Mouse (Mus musculus) neural tube, embryonic 12.5 days (tissue): ENCODE data around the gene Camkmt. TPM values are rescaled to one million over a fixed set of nuclear protein-coding genes. Genes with fewer than 3 reads are reported as not detected.

Experiments
- ATAC-seq: fragments of 200-750 bp; cut with Nextera tagmentation; 2 replicates; pipeline ENCODE4 v1.8.0; 2017; ENCODE audit warnings: low read depth, mild to moderate bottlenecking, moderate TSS enrichment, moderate library complexity; ENCODE audit not compliant: low FRiP score
- H3K27ac ChIP-seq: fragments of 300-500 bp; sonication (generic); 2 replicates; pipeline ENCODE4 v1.5.1; 2016
- H3K27me3 ChIP-seq: fragments of 300-500 bp; sonication (generic); replicated peaks from 2 replicates; pipeline ENCODE4 v1.6.1; 2016; ENCODE audit warnings: mild to moderate bottlenecking
- H3K36me3 ChIP-seq: fragments of 300-500 bp; sonication (generic); 2 replicates; pipeline ENCODE4 v1.6.1; 2016; ENCODE audit warnings: mild to moderate bottlenecking
- H3K4me1 ChIP-seq: fragments of 300-500 bp; sonication (generic); 2 replicates; pipeline ENCODE4 v1.6.1; 2016
- H3K4me2 ChIP-seq: fragments of 300-500 bp; sonication (generic); replicated peaks from 2 replicates; pipeline ENCODE4 v1.6.1; 2016; ENCODE audit warnings: mild to moderate bottlenecking
- H3K4me3 ChIP-seq: fragments of 300-500 bp; sonication (generic); 2 replicates; pipeline ENCODE4 v1.5.1; 2016
- H3K9ac ChIP-seq: fragments of 300-500 bp; sonication (generic); 2 replicates; pipeline ENCODE4 v1.6.1; 2016; ENCODE audit warnings: mild to moderate bottlenecking
- H3K9me3 ChIP-seq: fragments of 300-500 bp; sonication (generic); 2 replicates; pipeline ENCODE4 v1.6.1; 2016; ENCODE audit warnings: mild to moderate bottlenecking
- WGBS: fragments of 180-500 bp; shearing (Covaris S2); methylation state at CpG from one replicate; pipeline ENCODE4 v1.1.7; 2016; 5-methylcytosine and 5-hydroxymethylcytosine counted together
- polyA plus RNA-seq: library from polyadenylated mRNA; unstranded; fragments of >200 nt; fragmentation: Nextera tagmentation; extraction: Ambion mirVana; gene quantifications from 2 replicates; pipeline ENCODE4 v1.2.1, GENCODE M21; 2016

Gene Camkmt
- polyA plus RNA-seq, 1 experiment from 2014 or later, result 14.7 TPM

DNA sequence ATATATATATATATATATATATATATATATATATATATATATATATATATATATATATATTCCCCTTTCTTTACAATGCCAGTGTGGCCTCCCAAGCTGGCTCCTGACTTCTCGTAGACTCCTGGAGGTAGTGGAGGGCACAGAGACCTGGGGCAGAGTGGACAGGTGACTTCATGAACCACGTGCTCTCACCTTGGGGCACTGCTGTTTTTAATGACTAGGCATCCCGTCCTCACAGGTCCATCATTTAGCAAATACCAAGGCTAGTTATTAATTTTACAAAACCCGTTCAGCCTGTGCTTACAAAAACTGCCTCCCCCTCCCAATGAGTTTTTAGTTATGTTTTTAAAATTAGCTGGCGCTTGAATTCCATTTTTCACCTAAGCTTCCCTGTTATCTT, 394.2 kb downstream of the Camkmt start:
- ATAC-seq, result no peak
- H3K9ac ChIP-seq, result no peak overlapping the region

DNA sequence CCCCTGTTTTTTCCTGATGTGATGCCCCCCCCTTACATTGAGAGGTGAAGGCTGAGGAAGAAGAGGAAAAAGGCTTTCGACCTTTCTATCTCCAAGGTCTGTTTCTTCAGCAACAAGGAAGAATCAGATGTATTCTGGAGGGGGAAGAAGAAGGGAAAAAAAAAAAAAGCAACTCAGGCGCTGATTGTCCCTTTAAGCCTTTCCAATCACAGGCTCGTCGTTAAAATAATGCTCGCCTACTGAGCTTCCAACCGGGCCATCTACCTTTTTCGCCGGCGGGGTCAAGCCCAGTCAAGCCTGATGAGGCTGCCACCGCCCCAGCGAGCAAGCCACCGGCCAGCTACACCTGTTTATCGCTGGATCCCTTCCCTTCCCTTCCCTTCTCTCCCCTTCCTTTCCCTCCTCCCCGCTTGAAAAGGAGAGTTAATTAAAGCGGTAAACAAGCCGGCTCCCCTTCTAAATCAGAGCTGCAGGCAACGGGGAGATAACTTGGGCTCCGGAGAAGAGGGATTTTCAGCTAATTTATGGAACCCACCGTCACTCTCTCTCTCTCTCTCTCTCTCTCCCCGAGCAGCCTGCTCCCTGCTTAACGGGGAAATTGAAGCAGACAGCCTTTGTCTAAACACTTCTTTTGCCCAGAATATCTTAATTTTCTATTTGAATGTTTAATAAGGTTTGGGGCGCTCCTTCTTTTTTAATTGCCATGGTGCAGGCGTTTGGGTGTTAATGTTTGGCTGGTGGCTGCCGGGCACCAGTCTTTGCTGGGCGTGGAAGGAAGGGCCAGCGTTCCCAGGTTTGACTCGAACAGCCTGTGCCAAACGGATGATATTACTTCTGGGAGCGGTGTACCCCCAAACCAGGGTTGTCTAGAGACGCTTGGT, 395.0 kb downstream of the Camkmt start:
- no peak overlapping the region for H3K4me2 ChIP-seq
- no peaks in the 10 kb centered on the region for H3K36me3 ChIP-seq
- no peak for ATAC-seq
- peaks cover 6% of the 10 kb centered on the region for H3K4me1 ChIP-seq
- no peaks in the 10 kb centered on the region for H3K9me3 ChIP-seq
- WGBS, result 1% methylated on average over 30 of the region's 30 CpGs
- H3K27me3 ChIP-seq, result peaks cover 98% of the 10 kb centered on the region
- H3K27ac ChIP-seq, result no peak overlapping the region
- H3K9ac ChIP-seq, result no peak overlapping the region
- H3K4me3 ChIP-seq, result no peak overlapping the region

More for the DNA sequence above, 394.2 kb downstream of the Camkmt start:
- WGBS, result 28% methylated on average over 5 of the region's 5 CpGs
- Histone ChIP-seq H3K4me2 (no peak overlapping the region), H3K9me3 (no peaks in the 10 kb centered on the region), H3K27ac (no peak overlapping the region), H3K27me3 (peaks cover 97% of the 10 kb centered on the region), H3K4me3 (no peak overlapping the region), H3K4me1 (peaks cover 6% of the 10 kb centered on the region), H3K36me3 (no peaks in the 10 kb centered on the region)

DNA sequence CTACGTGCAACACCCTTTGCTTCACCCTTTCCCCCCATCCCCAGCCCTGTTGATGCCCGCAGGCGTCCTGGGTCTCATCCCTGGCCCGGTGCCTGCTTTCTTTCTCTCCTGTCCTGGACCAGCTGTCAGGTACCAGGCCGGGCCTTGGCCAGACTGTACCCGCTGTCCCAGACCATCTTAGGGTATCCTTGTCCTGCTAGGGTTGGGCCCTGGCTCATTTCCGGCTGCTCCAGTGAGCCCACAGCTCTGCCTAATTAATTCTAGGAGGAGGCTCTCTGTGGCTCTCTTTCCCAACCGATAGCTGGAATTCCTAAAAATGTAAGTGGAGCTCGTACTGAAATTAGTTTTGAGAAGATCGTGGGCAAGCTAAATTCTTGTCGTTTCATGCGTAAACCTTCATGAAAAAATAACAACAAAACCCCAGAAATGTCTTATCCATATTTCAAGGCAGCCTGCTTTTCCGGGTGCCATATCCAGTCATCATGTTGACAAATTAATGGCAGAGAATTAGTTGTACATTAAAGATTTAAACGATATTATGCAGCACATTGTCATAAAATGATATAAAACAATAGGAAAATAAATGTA, 395.7 kb downstream of the Camkmt start:
- Histone ChIP-seq H3K4me2 (peak overlapping the region; percentile 43; the same call in 1 of the 2 replicates), H3K9ac (no peak overlapping the region), H3K36me3 (no peaks in the 10 kb centered on the region), H3K27me3 (peaks cover 98% of the 10 kb centered on the region), H3K9me3 (no peaks in the 10 kb centered on the region), H3K4me1 (peaks cover 6% of the 10 kb centered on the region), H3K4me3 (no peak overlapping the region; the same call in 1 of the 2 replicates), H3K27ac (no peak overlapping the region)
- WGBS, result under 1% methylated on average over 14 of the region's 14 CpGs
- ATAC-seq, result no peak

DNA sequence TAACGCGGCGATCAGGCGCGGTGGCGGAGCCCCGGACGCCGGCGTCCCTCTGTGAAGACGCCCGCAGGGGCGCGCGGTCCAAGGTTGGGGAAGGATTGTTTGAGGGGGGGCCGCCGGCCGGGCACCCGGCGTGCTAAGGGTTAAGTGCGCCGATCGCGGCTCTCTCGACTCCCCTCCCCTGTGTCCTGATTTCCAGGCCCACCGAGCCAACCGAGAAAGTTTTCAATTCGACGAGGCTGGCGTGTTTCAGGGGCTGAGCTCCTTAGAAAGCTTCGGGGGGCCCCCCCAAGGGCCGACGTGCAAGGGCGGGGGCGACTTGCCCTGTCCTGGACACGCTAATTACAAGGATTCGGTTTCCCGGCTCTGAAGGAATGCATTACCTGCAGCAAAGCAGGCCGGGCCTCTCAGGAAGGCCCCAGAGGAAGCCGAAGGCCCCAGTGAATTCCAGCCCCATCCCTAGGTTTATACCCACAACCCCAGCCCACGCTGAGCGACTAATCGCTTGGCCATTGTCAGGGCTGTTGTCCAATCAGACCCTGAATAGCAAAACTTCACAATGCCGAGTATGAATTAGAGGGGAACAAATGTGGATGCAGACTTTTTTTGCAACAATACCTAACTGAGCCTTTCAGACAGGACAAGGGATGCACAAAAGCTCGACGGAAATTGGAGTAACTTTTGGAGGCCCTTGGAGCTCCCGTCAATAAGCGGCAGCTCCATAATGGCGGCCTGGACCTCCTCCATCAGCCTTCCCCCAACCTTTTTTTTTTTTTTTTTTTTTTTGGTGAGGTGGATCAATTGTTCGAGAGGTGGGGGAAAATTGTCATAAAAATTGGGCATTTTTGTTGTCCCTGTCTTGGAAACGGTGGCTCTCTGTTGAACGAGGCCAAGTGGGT, 396.5 kb downstream of the Camkmt start:
- under 1% methylated on average over 52 of the region's 52 CpGs for WGBS
- Histone ChIP-seq H3K4me2 (peak overlapping the region; percentile 43), H3K4me3 (peak overlapping the region; percentile 5; the same call in 1 of the 2 replicates), H3K36me3 (no peaks in the 10 kb centered on the region), H3K4me1 (peaks cover 6% of the 10 kb centered on the region), H3K27ac (no peak overlapping the region), H3K9ac (no peak overlapping the region), H3K27me3 (peaks cover 98% of the 10 kb centered on the region), H3K9me3 (no peaks in the 10 kb centered on the region)
- 0 out of 2 replicates have a peak, but pooled peaks have one; percentile 25 for ATAC-seq

DNA sequence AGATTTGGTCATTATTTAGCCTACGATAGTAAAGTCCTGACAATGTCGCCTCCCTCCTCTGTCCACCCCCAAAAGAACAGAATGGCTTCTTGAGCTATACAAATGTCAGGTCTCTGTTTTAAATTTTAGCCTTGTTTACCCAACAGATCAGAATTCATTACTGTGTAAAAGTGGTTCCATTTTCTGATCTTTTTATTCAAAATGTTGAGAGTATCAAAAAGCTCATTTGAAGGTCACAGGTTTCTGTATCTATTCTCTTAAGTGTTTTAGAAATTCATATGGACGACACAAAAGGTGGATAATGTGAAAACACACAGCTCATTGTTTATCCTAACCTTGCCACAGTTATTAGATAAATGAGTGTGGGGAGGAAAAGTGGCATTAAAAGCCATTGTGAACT, 397.2 kb downstream of the Camkmt start:
- Histone ChIP-seq H3K4me1 (peaks cover 6% of the 10 kb centered on the region), H3K27me3 (peaks cover 93% of the 10 kb centered on the region), H3K4me3 (no peak overlapping the region), H3K9me3 (no peaks in the 10 kb centered on the region), H3K36me3 (no peaks in the 10 kb centered on the region), H3K9ac (no peak overlapping the region), H3K4me2 (no peak overlapping the region), H3K27ac (no peak overlapping the region)
- 10% methylated on average over 3 of the region's 3 CpGs for WGBS
- no peak for ATAC-seq

DNA sequence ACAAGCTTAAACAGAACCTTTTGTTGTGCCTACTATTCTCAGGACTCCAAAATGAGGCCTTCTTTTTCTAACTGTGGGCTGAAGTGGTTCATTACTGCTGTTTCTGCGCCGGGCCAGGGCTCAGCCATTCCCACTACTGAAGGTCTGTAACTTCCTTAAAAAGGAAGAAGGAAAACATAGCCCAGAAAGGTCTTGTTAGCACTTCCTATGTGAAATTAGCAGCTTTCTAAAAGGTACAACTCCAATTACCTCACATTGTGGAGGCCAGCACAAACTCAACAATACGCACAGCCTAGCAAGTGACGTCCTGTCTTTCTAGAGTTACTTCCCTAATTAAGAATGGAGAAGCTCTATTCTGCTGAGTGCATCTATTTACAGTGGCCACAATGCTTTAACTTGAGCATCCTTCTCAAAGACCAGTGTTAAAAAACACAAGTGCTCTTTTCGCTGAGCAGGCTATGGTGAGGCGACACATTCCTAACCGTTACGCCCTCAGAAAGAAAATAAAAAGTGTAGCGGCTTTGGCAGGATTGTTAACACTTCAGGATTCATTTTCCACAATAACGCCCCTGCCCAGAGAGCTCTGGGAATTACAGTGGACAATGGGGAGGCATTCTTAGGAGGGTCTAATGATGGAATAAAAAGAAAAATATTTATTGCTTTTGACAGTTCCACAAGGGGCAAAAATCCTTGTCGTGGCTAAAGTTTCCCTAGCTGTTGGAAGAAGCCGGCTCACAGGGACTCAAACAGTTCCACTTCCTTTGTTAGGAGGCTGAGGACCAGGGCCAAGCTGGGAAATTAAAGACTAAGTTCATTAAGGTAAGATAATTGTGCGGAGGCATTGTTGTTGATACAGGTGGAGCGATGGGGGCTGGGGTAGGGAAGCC, 398.5 kb downstream of the Camkmt start:
- Histone ChIP-seq H3K27ac (no peak overlapping the region), H3K4me1 (peaks cover 6% of the 10 kb centered on the region), H3K36me3 (no peaks in the 10 kb centered on the region), H3K9ac (no peak overlapping the region), H3K9me3 (no peaks in the 10 kb centered on the region), H3K4me2 (no peak overlapping the region), H3K27me3 (peaks cover 86% of the 10 kb centered on the region), H3K4me3 (no peak overlapping the region)
- 1% methylated on average over 14 of the region's 14 CpGs for WGBS
- no peak for ATAC-seq

DNA sequence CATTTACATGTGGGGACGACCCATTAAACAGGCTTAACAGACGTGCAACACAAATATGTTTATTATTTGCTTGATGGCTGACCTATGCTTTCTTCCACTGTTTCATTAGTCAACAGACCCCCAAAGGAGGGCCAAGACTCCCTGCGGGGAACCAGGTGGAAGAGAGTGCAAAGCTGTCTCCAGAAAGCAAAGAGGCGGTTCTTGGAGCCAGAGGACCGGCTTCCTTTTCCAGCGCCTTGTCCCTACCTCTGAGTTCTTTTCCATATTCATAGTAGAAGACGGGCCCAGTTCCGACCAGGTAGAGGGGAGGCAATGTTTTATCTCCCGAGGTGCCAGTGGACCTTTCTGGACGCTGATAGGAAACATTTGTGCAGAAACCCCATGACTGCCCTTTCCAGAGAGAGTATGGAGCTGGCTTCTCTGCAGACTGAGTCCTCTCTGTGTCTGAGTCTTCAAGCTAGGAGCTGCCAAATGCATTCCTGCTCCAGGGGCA, 399.2 kb downstream of the Camkmt start:
- Histone ChIP-seq H3K4me3 (no peak overlapping the region), H3K4me1 (peaks cover 6% of the 10 kb centered on the region), H3K9me3 (no peaks in the 10 kb centered on the region), H3K9ac (no peak overlapping the region), H3K4me2 (no peak overlapping the region), H3K27ac (no peak overlapping the region), H3K36me3 (no peaks in the 10 kb centered on the region), H3K27me3 (peaks cover 81% of the 10 kb centered on the region)
- no peak for ATAC-seq
- 2% methylated on average over 10 of the region's 10 CpGs for WGBS

DNA sequence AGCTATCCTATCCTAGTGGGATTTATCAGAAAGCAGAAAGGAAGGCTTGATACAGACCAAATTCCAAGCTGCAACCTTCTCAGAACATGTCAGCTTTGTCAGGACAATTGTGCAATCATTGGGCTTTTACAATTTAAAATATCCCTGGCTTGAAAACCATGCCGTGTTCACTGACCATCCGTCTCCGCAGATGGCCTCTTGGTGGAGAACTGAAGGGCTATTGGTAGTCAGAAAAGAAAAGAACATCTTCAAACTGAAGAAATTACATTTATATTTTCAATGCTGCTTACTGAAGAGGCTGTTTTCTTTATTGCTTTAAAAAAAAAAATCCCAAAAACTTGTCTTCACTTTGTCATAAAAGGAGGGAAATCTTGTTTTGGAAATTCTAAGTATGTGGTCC, 401.1 kb downstream of the Camkmt start:
- 62% methylated on average over 3 of the region's 3 CpGs for WGBS
- Histone ChIP-seq H3K27ac (no peak overlapping the region), H3K36me3 (no peaks in the 10 kb centered on the region), H3K27me3 (peaks cover 64% of the 10 kb centered on the region), H3K4me1 (peaks cover 4% of the 10 kb centered on the region), H3K4me2 (no peak overlapping the region), H3K9me3 (peaks cover 7% of the 10 kb centered on the region), H3K9ac (no peak overlapping the region), H3K4me3 (no peak overlapping the region)
- ATAC-seq, result no peak

DNA sequence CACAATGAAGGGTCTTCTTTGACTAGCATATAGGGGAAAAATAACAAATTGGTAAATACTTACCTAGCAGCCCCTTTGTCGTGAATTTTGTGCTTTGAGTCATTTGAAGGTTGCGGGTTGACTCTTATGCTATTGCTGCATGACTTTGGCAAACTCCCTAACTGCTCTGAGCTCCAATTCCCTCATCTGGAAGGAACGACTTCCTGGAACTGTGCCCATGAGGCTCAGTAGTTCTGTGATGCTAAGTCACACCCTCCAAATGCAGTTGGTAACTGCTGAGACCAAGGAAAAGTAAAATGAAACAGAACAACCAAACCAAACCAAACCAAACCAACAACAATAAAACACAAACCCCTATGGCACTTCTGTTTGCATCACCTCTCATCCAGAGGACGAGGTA, 403.2 kb downstream of the Camkmt start:
- Histone ChIP-seq H3K9me3 (peaks cover 7% of the 10 kb centered on the region), H3K4me3 (no peak overlapping the region), H3K9ac (no peak overlapping the region), H3K4me1 (no peaks in the 10 kb centered on the region), H3K27ac (no peak overlapping the region), H3K4me2 (no peak overlapping the region), H3K36me3 (no peaks in the 10 kb centered on the region), H3K27me3 (peaks cover 45% of the 10 kb centered on the region)
- no peak for ATAC-seq
- WGBS, result 74% methylated on average over 4 of the region's 4 CpGs

DNA sequence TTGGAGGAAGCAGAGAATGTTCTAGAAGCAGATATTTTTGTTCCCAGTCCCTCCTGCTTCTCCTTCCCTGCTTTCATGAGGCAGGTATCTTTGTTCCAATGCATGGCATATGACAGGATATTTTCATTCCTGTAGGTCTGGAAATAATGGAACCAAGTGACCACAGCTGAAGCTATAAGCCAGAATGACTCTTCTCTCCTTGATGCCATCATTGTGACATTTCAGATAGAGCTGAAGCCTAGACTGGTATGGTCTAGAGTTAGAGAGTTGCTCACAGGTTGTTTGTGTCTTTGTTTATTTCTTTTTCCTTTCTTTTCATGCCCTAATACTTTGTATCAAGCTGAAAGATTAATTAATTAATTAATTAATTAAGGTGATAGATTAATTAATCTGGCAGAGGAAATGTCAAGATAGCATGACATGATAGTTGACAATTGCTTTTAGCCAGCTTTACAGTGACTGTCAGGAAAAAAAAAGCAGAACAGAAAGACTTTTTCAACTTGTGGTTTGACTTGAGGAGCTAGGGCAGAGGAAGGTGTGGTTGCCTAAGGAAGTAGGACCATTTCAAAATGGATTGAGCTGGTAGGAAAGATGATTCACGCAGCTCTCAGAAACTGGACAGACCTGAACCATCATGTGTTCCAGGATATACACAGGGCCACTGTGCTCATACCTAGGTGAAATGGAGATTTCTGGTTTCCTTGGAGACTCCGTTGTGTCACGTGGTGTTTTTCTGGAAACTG, 404.8 kb downstream of the Camkmt start:
- Histone ChIP-seq H3K4me2 (no peak overlapping the region), H3K4me3 (no peak overlapping the region), H3K27ac (no peak overlapping the region), H3K4me1 (no peaks in the 10 kb centered on the region), H3K27me3 (peaks cover 28% of the 10 kb centered on the region), H3K9ac (no peak overlapping the region), H3K9me3 (peaks cover 7% of the 10 kb centered on the region), H3K36me3 (no peaks in the 10 kb centered on the region)
- 94% methylated on average over 3 of the region's 3 CpGs for WGBS
- no peak for ATAC-seq

DNA sequence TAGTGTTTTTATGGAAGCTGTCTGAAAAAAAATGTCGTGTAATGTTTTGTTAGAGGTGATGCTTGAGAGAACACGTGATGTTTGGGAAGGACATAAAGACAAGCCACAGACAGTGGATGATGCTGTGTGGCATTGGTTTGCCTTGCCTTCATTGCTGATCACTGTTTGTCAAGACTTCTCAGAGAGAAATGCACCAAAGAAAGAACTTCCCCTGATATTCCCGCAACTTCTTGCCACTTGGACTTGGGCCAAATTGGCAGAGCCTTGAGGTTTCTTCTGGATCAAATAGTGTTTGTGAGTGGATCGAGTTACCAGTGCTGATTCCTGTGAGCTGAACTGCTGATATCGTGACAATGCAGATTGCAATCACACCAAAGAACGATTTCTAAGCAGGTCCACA, 405.5 kb downstream of the Camkmt start:
- Histone ChIP-seq H3K27me3 (peaks cover 21% of the 10 kb centered on the region), H3K36me3 (no peaks in the 10 kb centered on the region), H3K4me1 (no peaks in the 10 kb centered on the region), H3K27ac (no peak overlapping the region), H3K9me3 (peaks cover 7% of the 10 kb centered on the region), H3K4me3 (no peak overlapping the region), H3K9ac (no peak overlapping the region), H3K4me2 (no peak overlapping the region)
- WGBS, result 91% methylated on average over 6 of the region's 6 CpGs
- no peak for ATAC-seq
